Mouse (Mus musculus) E14TG2a.4 (cell line): ENCODE results near the gene Hsd11b1.

Experiments
- H3K27me3 ChIP-seq: 2 replicates; pipeline ENCODE4 v1.6.1; 2014; ENCODE audit warnings: low read length, control low read depth; ENCODE audit not compliant: insufficient read depth
- H3K36me3 ChIP-seq: 2 replicates; pipeline ENCODE4 v1.6.1; 2014; ENCODE audit warnings: low read length, control low read depth; ENCODE audit not compliant: insufficient read depth
- H3K4me1 ChIP-seq: replicated peaks from 2 replicates; pipeline ENCODE4 v1.6.1; 2014; ENCODE audit warnings: low read depth, low read length, control low read depth
- H3K4me3 ChIP-seq: replicated peaks from 2 replicates; pipeline ENCODE4 v1.5.1; 2014; ENCODE audit warnings: mild to moderate bottlenecking, low read length
- H3K9me3 ChIP-seq: 2 replicates; pipeline ENCODE4 v1.6.1; 2014; ENCODE audit warnings: low read length, control low read depth
- CTCF ChIP-seq: conservative IDR thresholded peaks from 2 replicates; pipeline ENCODE4 v1.5.1; 2014; ENCODE audit warnings: low read length
- NANOG ChIP-seq: IDR thresholded peaks from 2 replicates; pipeline ENCODE4 v1.6.1; 2014; ENCODE audit warnings: borderline replicate concordance, low read length, mixed read lengths
- POU5F1 ChIP-seq: IDR thresholded peaks from 2 replicates; pipeline ENCODE4 v1.6.1; 2014; ENCODE audit warnings: low read length, borderline replicate concordance

Gene Hsd11b1

DNA sequence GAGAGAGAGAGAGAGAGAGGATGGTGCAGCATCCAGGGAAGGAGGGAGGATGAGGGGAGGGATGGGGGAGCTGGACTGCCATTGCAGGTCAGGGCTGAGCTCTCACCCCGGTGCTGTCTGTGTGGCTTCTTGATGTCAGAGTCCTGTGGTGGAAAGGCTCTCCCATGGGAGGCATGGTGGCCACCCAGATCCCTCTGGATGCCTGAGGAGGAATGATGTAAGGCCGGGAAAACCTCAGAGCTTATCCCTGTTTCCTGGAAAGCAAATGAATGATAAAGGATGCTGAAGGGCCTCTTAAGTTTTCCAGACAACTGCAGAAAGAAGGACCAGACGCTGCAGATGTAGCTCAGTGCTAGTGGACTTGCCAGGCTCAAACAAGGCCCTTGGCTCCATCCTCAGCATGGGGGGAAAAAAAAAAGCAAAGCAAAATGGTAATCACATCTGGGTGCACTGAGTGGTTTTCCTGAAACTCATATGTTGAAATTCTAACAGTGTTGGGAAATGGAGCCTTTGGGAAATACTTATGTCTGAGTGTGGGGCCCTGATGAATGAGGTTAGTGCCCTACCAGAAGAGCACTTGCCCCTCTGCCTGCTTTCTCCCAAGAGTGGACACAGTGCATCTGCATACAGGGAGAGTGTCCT lies 68.6 kb downstream of the Hsd11b1 start:
- Histone ChIP-seq H3K4me3 (no peak overlapping the region), H3K4me1 (no peaks in the 10 kb centered on the region), H3K27me3 (peaks cover 9% of the 10 kb centered on the region; the same call in 1 of the 2 replicates), H3K9me3 (no peaks in the 10 kb centered on the region), H3K36me3 (no peaks in the 10 kb centered on the region)
- TF ChIP-seq CTCF, result no peak
- TF ChIP-seq NANOG, result no peak
- TF ChIP-seq POU5F1, result no peak

DNA sequence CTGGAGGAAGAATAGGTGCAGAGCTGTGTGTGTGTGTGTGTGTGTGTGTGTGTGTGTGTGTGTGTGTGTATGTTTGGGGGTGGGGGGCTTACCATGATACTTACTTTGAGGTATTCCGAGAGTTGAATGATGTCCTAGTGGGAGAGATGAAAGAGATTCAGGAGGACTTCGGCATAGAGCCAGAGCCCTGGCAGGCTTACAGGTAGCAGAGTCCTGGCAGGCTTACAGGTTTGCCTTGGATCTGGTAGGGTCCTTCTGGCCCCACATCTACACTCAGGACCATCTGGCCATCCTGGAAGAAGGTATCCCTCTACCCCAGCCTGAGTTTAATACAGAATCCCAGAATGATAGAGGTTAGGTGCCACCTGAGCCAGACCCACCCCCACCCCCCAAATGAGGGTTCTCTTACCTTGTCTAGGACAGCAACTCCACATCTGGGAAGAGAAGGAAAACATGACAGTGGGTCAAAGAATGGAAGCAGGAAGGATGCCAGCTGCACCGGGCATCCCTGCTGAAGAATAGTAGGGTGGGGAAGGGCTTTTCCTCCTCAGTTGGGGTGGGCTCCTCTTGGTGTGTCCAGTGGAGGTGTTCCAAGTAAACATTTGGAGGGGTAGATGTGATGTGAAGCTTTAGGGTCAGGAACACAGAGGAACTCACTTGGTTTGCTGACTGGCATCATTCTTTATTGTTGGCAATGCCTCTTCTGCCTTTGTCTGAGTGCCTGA lies 69.3 kb downstream of the Hsd11b1 start:
- no peak for TF ChIP-seq NANOG
- TF ChIP-seq CTCF, result no peak
- TF ChIP-seq POU5F1, result no peak
- H3K4me1 ChIP-seq, result peaks cover 3% of the 10 kb centered on the region; the same call in 1 of the 2 replicates
- no peaks in the 10 kb centered on the region for H3K9me3 ChIP-seq
- no peak overlapping the region for H3K4me3 ChIP-seq
- H3K27me3 ChIP-seq, result peaks cover 9% of the 10 kb centered on the region; the same call in 1 of the 2 replicates
- H3K36me3 ChIP-seq, result no peaks in the 10 kb centered on the region

DNA sequence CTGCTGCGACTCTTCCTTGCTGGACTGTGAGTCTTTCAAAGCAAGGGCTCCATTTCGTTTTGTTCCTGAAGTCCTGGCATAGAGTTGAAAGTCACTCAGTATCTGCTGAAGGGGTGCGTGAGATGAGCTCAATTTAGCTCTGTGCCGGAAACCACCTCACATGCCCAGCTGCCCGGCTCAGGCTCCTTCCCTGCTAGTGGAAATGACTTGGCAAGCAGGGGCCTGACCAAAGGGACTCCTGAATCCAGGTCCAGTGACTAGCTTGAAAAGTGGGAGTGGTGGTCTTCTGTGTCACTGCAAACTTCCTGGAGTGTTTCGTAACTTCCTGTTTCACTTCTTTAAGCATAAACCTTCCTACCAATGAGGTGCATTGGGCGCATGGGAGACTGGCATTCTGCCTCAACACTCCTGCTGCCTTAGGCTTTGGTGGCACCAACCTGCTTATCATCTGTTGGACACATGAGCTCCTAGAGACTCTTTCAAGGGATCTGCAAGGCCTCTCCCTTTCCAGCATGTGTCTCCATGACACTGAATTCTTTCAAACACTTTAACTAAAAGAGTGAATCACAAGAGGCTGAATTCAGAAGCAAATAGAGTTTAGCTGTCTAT lies 72.1 kb downstream of the Hsd11b1 start:
- Histone ChIP-seq H3K4me3 (no peak overlapping the region), H3K36me3 (no peaks in the 10 kb centered on the region), H3K4me1 (peaks cover 13% of the 10 kb centered on the region), H3K9me3 (no peaks in the 10 kb centered on the region), H3K27me3 (no peaks in the 10 kb centered on the region)
- TF ChIP-seq CTCF, result no peak
- TF ChIP-seq POU5F1, result no peak
- TF ChIP-seq NANOG, result no peak

GRCm38 (mm10) chr1:193189771-193190170 lies 74.1 kb downstream of the Hsd11b1 start:
- H3K36me3 ChIP-seq, result no peaks in the 10 kb centered on the region
- H3K27me3 ChIP-seq, result 0 out of 2 replicates have a peak, but pooled peaks cover under 1% of the 10 kb centered on the region
- H3K9me3 ChIP-seq, result no peaks in the 10 kb centered on the region
- peaks cover 13% of the 10 kb centered on the region for H3K4me1 ChIP-seq
- no peak overlapping the region for H3K4me3 ChIP-seq
- no peak for TF ChIP-seq NANOG

GRCm38 (mm10) chr1:193189151-193189621 lies 74.7 kb downstream of the Hsd11b1 start:
- no peaks in the 10 kb centered on the region for H3K9me3 ChIP-seq
- H3K27me3 ChIP-seq, result 0 out of 2 replicates have a peak, but pooled peaks cover 6% of the 10 kb centered on the region
- TF ChIP-seq NANOG (no peak), CTCF (no peak), POU5F1 (no peak)
- H3K36me3 ChIP-seq, result no peaks in the 10 kb centered on the region
- H3K4me3 ChIP-seq, result no peak overlapping the region
- peaks cover 13% of the 10 kb centered on the region for H3K4me1 ChIP-seq

DNA sequence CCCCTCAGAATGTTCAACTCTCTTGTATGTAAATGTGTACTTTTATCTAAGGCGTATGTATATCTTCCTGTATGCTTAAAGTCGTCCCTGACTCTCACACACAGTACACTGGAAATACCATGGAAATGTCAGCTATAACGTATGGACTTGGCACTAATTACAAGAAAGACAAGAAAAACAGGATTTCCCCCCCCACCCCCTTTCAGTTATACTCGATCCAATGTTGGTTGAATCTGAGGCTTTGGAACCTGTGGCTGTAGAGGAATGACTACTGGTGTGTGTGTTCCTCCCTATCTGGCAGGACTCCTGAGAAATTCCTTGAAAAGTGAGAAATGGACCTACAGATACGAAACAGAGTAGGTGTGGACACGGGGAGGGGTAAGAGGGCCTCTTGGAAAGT lies 75.6 kb downstream of the Hsd11b1 start:
- Histone ChIP-seq H3K27me3 (0 out of 2 replicates have a peak, but pooled peaks cover 7% of the 10 kb centered on the region), H3K9me3 (no peaks in the 10 kb centered on the region), H3K4me3 (no peak overlapping the region), H3K4me1 (peaks cover 13% of the 10 kb centered on the region), H3K36me3 (no peaks in the 10 kb centered on the region)
- TF ChIP-seq NANOG (no peak), CTCF (no peak), POU5F1 (no peak)

DNA sequence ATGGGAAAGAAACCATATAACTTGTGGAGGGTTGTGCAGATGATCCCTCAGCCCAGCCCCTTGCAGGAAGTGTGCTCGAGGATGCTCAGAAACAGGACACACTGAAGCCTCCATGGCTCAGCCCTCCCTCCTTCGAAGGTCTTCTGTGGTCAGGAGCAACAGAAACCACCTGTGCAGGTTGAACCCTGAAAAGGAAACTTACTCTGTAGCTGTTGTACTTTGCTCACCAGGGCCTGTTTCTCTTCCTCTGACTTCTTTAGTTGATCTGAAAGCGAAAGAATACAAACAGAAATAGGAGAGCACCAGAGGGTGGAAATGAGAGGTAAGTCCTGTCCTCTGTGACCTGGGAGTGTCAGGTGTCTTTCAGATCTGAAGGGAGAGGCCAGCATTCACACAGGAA lies 82.8 kb downstream of the Hsd11b1 start:
- Histone ChIP-seq H3K27me3 (0 out of 2 replicates have a peak, but pooled peaks cover 7% of the 10 kb centered on the region), H3K36me3 (no peaks in the 10 kb centered on the region), H3K9me3 (no peaks in the 10 kb centered on the region), H3K4me3 (no peak overlapping the region), H3K4me1 (no peaks in the 10 kb centered on the region)
- TF ChIP-seq NANOG (no peak), POU5F1 (no peak), CTCF (no peak)

GRCm38 (mm10) chr1:193174143-193174733 lies 89.6 kb downstream of the Hsd11b1 start:
- peaks cover 25% of the 10 kb centered on the region for H3K4me1 ChIP-seq
- H3K36me3 ChIP-seq, result peaks cover 2% of the 10 kb centered on the region; the same call in 1 of the 2 replicates
- TF ChIP-seq POU5F1 (no peak), CTCF (no peak), NANOG (no peak)
- no peaks in the 10 kb centered on the region for H3K27me3 ChIP-seq
- H3K4me3 ChIP-seq, result peak overlapping the region; percentile 89
- H3K9me3 ChIP-seq, result no peaks in the 10 kb centered on the region
